Mouse (Mus musculus) embryo, embryonic 10 days (tissue): ENCODE data around the gene Olfr154.
"Not testable (repeated sequence)": the region's sequence is repeated elsewhere in the genome, so short reads cannot be mapped to it uniquely, and the experiment has no call there.

ENCODE experiments used
- DNase-seq: peaks from one replicate; pipeline ENCODE4 v3.0.0-alpha.2; 2015; ENCODE audit warnings: low spot score

Olfr154 gene

DNA sequence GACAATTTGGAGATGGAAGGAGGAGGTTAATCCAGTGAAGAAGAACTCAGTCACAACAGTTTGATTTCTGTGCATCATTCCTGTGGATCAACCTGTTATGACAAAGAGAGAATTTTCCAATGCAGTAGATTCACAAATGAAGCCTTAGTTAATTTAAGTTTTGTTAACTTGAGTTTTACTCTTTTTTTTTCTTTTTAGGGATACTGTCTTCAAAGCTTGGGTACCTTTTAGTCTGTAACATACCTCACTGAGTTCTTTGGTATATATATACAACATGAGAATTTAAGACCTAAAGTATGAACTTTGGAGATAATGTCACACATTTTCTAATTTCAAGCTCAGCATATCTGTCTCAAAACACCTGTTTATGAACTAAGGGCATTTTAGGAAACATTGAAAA is at the start of gene Olfr154:
TSS of gene Olfr154 (minus strand) at position 101 of the 400 bp plus-strand sequence.
- DNase-seq = not testable (repeated sequence)

DNA sequence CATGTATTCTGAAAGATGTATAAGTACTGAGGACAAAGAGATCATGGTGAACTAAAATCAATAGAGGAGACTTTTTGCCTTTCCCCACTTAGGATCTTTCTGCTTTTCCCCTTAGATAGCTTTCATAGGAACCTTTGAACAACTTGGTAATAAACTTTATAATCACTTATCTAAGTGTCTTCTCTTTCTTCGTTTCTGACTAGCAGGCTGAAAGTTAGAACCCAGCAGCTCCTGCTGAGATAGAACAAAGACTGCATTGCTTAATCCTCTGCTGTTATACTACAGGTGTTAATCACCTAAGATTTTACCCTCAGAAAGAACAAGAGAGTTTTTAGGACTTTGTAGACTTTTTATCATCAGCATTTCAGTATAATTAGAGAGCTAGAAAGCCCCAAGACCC is 46.9 kb upstream of the Olfr154 start:
- DNase-seq = no peak

DNA sequence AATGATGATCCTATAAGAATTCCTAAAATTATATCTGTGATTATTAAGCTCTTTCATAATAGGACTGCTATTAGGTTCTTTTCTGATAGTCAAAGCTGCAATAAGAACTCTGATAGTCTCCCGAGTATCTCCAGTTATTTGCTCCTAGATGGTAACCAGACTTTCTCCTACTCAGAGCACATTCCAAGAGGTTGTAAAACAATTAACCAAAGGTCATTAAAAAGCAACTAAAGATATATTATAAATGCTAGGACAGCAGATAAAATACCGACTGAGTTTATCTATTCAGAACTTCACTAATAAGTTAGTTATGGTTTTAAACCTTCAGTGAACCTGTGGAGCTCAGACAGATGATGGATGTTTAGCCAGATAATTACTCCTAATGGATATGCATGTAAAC is 46.4 kb upstream of the Olfr154 start:
- DNase-seq = not testable (repeated sequence)

- DNase-seq = no peak
Measured at GRCm38 (mm10) chr2:85689131-85689530, 24.9 kb upstream of the Olfr154 start, which contains the start of gene Olfr1008. TSS of gene Olfr1008 (plus strand) at chr2:85689431.

DNA sequence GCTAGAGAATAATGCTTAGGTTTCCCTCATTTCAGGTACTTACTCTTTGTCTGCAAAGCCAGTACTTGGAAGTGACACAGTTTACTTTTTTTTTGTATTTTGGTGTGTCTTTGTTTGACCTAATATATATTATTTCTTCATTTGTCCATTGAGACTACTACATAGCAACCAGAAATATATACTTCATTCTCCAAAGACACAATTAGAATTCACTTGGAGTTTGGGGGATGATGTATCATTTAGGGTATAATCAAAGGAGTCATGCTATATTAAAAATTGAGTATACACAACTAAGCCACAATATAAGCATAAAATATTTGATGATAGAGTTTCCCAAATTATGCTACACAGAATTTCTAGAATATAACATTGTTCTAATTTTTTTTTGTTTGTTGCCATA is 14.4 kb upstream of the Olfr154 start, which contains the start of gene Olfr1006:
TSS of gene Olfr1006 (minus strand) at position 101 of the 400 bp plus-strand sequence.
- DNase-seq = no peak

- DNase-seq = no peak
Measured at GRCm38 (mm10) chr2:85650604-85651003, 13.7 kb downstream of the Olfr154 start, which contains the start of gene Olfr1002. TSS of gene Olfr1002 (minus strand) at chr2:85650704.
